Mouse (Mus musculus): ENCODE data around the gene Serpinb5.

- TF ChIP-seq CTCF (IDR thresholded peaks at IDR 0.05; ENCODE audit: extremely low read depth, insufficient read depth, insufficient read length, insufficient replicate concordance): no peak
- TF ChIP-seq POLR2A (IDR thresholded peaks at IDR 0.05; ENCODE audit: low read depth, low read length): no peak
Observed at GRCm38 (mm10) chr1:106866029-106866428, 5.1 kb downstream of the Serpinb5 start.

Measured in spleen, adult 2 months (tissue).